Mouse (Mus musculus) kidney, embryonic 14.5 days (tissue): Measurements from ENCODE around the gene Mlxip. TPM values are rescaled to one million over a fixed set of nuclear protein-coding genes. Genes with fewer than 3 reads are reported as not detected.

Experiments
- ATAC-seq: fragments of 200-750 bp; cut with Nextera tagmentation; 2 replicates; pipeline ENCODE4 v1.8.0; 2017; ENCODE audit warnings: moderate number of reproducible peaks, mild to moderate bottlenecking, moderate TSS enrichment, moderate library complexity; ENCODE audit not compliant: low FRiP score, low TSS enrichment
- H3K27ac ChIP-seq: fragments of 300-500 bp; sonication (generic); 2 replicates; pipeline ENCODE4 v1.5.1; 2014; ENCODE audit warnings: low read depth, mild to moderate bottlenecking, low read length, moderate library complexity, mixed read lengths
- H3K27me3 ChIP-seq: fragments of 300-500 bp; sonication (generic); 2 replicates; pipeline ENCODE4 v1.6.1; 2014; ENCODE audit warnings: mild to moderate bottlenecking, low read length; ENCODE audit not compliant: control insufficient read depth, insufficient read depth
- H3K36me3 ChIP-seq: fragments of 300-500 bp; sonication (generic); 2 replicates; pipeline ENCODE4 v1.6.1; 2014; ENCODE audit warnings: low read length, mixed read lengths; ENCODE audit not compliant: control insufficient read depth, insufficient read depth
- H3K4me1 ChIP-seq: fragments of 300-500 bp; sonication (generic); 2 replicates; pipeline ENCODE4 v1.6.1; 2014; ENCODE audit warnings: low read length, mixed read lengths; ENCODE audit not compliant: control insufficient read depth, insufficient read depth
- H3K4me2 ChIP-seq: fragments of 300-500 bp; sonication (generic); replicated peaks from 2 replicates; pipeline ENCODE4 v1.6.1; 2014; ENCODE audit warnings: low read depth, mild to moderate bottlenecking, low read length
- H3K4me3 ChIP-seq: fragments of 300-500 bp; sonication (generic); 2 replicates; pipeline ENCODE4 v1.5.1; 2014; ENCODE audit warnings: mild to moderate bottlenecking, low read length
- H3K9ac ChIP-seq: fragments of 300-500 bp; sonication (generic); 2 replicates; pipeline ENCODE4 v1.6.1; 2014; ENCODE audit warnings: low read depth, mild to moderate bottlenecking, low read length, moderate library complexity
- H3K9me3 ChIP-seq: fragments of 300-500 bp; sonication (generic); 2 replicates; pipeline ENCODE4 v1.6.1; 2016; ENCODE audit warnings: low read length; ENCODE audit not compliant: control insufficient read depth
- WGBS: fragments of 180-500 bp; shearing (Covaris S2); extraction: QIAGEN DNeasy Blood & Tissue Kit; methylation state at CpG from one replicate; pipeline ENCODE4 v1.1.7; 2014; 5-methylcytosine and 5-hydroxymethylcytosine counted together
- polyA plus RNA-seq: library from polyadenylated mRNA; unstranded; fragments of >200 nt; fragmentation: Nextera tagmentation; extraction: Ambion mirVana; gene quantifications from 2 replicates; pipeline ENCODE4 v1.2.1, GENCODE M21; 2014

Gene Mlxip
- polyA plus RNA-seq, 1 experiment from 2014 or later: 26.6 TPM

- H3K4me2 ChIP-seq: peak overlapping the region; percentile 60
- WGBS: 25% methylated on average over 5 of the region's 5 CpGs
- H3K9ac ChIP-seq: peak overlapping the region; percentile 77
- peaks cover 47% of the 10 kb centered on the region for H3K4me1 ChIP-seq
- peak overlapping the region; percentile 86 for H3K27ac ChIP-seq
- peak overlapping the region; percentile 72 for H3K4me3 ChIP-seq
- no peaks in the 10 kb centered on the region for H3K27me3 ChIP-seq
- H3K9me3 ChIP-seq: no peaks in the 10 kb centered on the region
- ATAC-seq: no peak; the same call in 1 of the 2 replicates
- no peaks in the 10 kb centered on the region for H3K36me3 ChIP-seq
Measured at GRCm38 (mm10) chr5:123393786-123394302, 754 bp upstream of the Mlxip start.

DNA sequence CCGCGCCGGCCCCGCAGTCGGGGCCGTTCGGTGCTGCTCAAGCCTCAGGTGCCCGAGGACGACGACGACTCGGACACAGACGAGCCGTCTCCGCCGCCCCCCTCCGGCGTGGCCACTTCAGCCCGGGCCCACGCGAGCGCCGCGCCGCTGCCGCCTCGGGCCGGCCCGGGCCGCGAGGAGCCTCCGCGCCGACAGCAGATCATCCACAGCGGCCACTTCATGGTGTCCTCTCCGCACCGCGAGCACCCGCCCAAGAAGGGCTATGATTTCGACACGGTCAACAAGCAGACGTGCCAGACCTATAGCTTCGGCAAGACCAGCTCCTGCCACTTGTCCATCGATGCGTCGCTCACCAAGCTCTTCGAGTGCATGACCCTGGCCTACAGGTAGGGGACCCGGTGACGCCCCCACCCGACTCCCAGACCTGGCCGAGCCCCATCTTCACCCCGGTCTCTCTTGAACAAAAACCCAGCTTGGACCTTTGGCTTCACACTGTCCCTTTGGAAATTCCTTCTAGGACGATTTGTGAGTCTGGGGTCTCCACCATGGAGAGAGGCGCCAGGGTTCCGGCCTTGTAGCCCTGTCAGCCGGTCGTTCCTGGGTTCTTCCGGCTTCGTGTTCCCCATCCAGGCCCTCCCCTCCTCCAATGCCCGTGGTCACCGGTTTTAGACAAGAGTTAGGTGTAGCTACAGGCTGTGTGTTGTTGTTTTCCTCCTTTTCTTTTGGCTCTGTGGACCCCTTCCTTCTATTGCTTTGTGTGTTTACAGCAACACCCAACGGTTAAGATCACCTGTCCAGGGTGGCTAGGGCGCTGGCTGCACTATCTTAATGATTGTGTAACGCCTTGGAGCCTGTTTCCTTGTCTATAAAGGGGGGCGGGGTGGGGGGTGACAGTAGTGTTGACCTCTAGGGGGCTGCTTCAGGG is 621 bp downstream of the Mlxip start:
- Histone ChIP-seq H3K4me3 (peak overlapping the region; percentile 72), H3K9ac (peak overlapping the region; percentile 77), H3K27ac (peak overlapping the region; percentile 65), H3K36me3 (no peaks in the 10 kb centered on the region), H3K4me1 (peaks cover 45% of the 10 kb centered on the region), H3K27me3 (no peaks in the 10 kb centered on the region), H3K9me3 (no peaks in the 10 kb centered on the region), H3K4me2 (peak overlapping the region; percentile 60)
- under 1% methylated on average over 58 of the region's 65 CpGs for WGBS
- ATAC-seq: peak; percentile 7; the same call in 1 of the 2 replicates

DNA sequence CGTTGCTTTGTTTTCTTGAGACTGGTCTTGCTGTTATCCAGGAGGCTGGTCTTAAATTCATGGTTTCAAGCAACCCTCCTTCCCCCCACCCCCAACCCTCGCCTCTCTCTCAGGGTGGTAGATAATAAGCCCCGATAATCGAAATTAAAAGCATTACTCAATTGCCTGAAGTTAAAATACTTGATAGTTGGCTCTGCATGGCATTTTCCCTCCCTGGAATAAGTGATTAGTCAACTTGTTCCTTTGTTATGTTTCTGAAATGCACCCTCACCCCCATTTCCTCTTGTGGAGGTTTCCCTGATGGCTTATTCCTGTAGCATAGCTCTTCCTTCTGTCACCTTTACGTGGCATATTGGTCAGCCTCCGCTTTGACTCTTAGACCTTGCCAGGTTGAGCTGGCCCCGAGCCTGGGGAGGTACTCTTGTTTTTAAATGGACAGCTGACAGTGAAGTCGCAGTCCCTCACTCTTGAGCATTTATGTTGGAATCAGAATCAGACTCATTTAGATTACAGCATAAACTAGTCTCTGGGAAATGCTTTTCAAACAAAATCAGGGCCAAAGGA is 2.4 kb downstream of the Mlxip start:
- 61% methylated on average over 8 of the region's 8 CpGs for WGBS
- H3K27me3 ChIP-seq: no peaks in the 10 kb centered on the region
- peak overlapping the region; percentile 60; the same call in 1 of the 2 replicates for H3K4me2 ChIP-seq
- no peak overlapping the region for H3K27ac ChIP-seq
- H3K4me3 ChIP-seq: peak overlapping the region; percentile 72; the same call in 1 of the 2 replicates
- no peak overlapping the region for H3K9ac ChIP-seq
- H3K4me1 ChIP-seq: peaks cover 36% of the 10 kb centered on the region
- no peak for ATAC-seq
- H3K36me3 ChIP-seq: no peaks in the 10 kb centered on the region
- no peaks in the 10 kb centered on the region for H3K9me3 ChIP-seq

DNA sequence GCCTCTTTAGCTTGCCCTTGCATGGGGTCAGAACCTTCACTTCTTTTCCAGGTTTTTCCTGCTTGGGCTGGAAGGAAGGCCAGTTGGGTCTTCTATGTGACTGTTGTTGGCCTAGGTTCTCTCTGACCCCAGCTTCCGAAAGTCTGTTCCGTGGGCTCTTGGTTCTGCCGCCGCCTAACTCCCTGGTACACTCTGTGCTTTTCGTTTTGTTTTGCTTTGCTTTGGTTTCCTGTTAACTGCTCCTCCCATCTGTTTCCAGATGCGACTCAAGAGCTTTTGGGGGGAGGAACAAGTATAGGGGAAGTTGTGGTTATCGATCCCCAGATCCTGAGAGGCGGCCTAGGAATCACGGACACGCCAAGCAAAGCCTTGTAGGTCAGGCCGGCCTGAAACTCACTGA is 3.2 kb downstream of the Mlxip start:
- Histone ChIP-seq H3K36me3 (no peaks in the 10 kb centered on the region), H3K9ac (peak overlapping the region; percentile 23), H3K4me2 (0 out of 2 replicates have a peak overlapping the region, but pooled peaks have one; percentile 6), H3K27ac (no peak overlapping the region), H3K27me3 (no peaks in the 10 kb centered on the region), H3K9me3 (no peaks in the 10 kb centered on the region), H3K4me3 (no peak overlapping the region), H3K4me1 (peaks cover 36% of the 10 kb centered on the region)
- WGBS: 56% methylated on average over 11 of the region's 11 CpGs
- ATAC-seq: no peak

DNA sequence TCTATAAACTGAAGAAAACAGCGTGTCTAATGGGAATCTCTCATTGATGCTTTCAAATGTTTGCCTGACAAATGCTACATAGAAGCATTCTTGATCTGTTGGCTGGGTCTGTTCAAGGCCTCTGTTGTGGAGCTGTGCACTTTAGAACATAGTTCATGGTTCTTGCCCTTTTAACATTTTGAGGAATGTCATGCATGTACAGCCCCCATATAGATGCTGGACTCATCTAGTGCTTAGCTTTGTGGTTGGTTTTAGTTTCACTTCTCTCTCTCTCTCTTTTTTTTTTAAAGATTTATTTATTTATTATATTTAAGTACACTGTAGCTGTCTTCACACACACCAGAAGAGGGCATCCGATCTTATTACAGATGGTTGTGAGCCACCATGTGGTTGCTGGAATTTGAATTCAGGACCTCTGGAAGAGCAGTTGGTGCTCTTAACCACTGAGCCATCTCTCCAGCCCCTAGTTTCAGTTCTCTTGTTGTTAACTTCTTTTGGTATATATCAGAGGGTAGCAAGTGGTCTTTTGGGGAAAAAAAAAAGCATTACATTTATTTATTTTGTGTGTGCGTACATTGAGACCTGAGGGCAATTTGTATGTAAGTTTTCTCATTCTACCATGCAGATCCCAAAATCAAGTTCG is 4.4 kb downstream of the Mlxip start:
- Histone ChIP-seq H3K9ac (no peak overlapping the region), H3K36me3 (no peaks in the 10 kb centered on the region), H3K4me3 (no peak overlapping the region), H3K27me3 (no peaks in the 10 kb centered on the region), H3K4me1 (peaks cover 31% of the 10 kb centered on the region), H3K27ac (no peak overlapping the region), H3K9me3 (no peaks in the 10 kb centered on the region), H3K4me2 (no peak overlapping the region)
- WGBS: 91% methylated on average over 4 of the region's 4 CpGs
- ATAC-seq: no peak

DNA sequence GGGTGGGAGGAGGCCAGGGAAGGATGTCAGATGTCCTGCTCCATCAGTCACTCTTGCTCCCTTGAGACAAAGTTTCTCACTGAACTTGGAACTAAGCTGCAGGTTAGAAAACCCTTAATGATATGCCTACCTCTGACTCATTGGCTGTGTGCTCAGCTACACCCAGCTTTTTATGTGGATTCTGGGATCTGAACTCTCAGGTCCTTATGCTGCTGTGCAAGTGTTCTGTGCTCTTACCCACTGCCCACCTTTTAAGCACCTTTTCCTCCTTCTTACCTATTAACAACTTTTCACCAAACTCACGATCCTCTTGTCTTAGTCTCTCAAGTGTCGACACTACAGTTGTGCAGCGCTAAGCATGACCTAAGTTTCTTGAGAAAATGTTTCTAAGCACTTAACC is 9.9 kb downstream of the Mlxip start:
- Histone ChIP-seq H3K4me3 (no peak overlapping the region), H3K9me3 (no peaks in the 10 kb centered on the region), H3K4me2 (no peak overlapping the region), H3K27ac (no peak overlapping the region), H3K27me3 (no peaks in the 10 kb centered on the region), H3K9ac (no peak overlapping the region), H3K36me3 (no peaks in the 10 kb centered on the region), H3K4me1 (no peaks in the 10 kb centered on the region)
- 90% methylated on average over 3 of the region's 3 CpGs for WGBS
- ATAC-seq: no peak

GRCm38 (mm10) chr5:123406952-123407351 is 12.4 kb downstream of the Mlxip start:
- Histone ChIP-seq H3K9ac (no peak overlapping the region), H3K27ac (no peak overlapping the region), H3K9me3 (no peaks in the 10 kb centered on the region; the same call in 1 of the 2 replicates), H3K4me2 (no peak overlapping the region), H3K36me3 (0 out of 2 replicates have a peak, but pooled peaks cover 3% of the 10 kb centered on the region), H3K27me3 (no peaks in the 10 kb centered on the region), H3K4me1 (no peaks in the 10 kb centered on the region), H3K4me3 (no peak overlapping the region)
- 49% methylated on average over 2 of the region's 2 CpGs for WGBS
- ATAC-seq: no peak

- Histone ChIP-seq H3K27me3 (no peaks in the 10 kb centered on the region), H3K27ac (no peak overlapping the region), H3K36me3 (0 out of 2 replicates have a peak, but pooled peaks cover 3% of the 10 kb centered on the region), H3K9me3 (no peaks in the 10 kb centered on the region; the same call in 1 of the 2 replicates), H3K4me1 (no peaks in the 10 kb centered on the region), H3K9ac (no peak overlapping the region), H3K4me3 (no peak overlapping the region), H3K4me2 (no peak overlapping the region)
- WGBS: 73% methylated on average over 3 of the region's 3 CpGs
- no peak for ATAC-seq
Measured at GRCm38 (mm10) chr5:123408176-123408575, 13.6 kb downstream of the Mlxip start.
